Mouse (Mus musculus) G1E (cell line): ENCODE measurements around the gene Ifitm10.

Experiments used
- CTCF ChIP-seq: IDR thresholded peaks from 2 replicates; pipeline ENCODE4 v1.5.1; 2012; ENCODE audit warnings: low read depth, low read length, inconsistent platforms, mixed read lengths
- GATA1 ChIP-seq: IDR thresholded peaks from 2 replicates; pipeline ENCODE4 v1.6.1; 2012; ENCODE audit warnings: borderline replicate concordance, low read length, inconsistent platforms, mixed read lengths
- TAL1 ChIP-seq: conservative IDR thresholded peaks from 2 replicates; pipeline ENCODE4 v1.6.1; 2012; ENCODE audit warnings: low read depth, low read length, inconsistent platforms, mixed read lengths

GRCm38 (mm10) chr7:142384306-142384705 lies 10.8 kb upstream of the Ifitm10 start:
- TF ChIP-seq CTCF (no peak), TAL1 (no peak), GATA1 (no peak)
